Comparison of ENCODE assay signal across 8 mouse cellular contexts in genomic region chr12:110591260-110591883, GRCm38 (mm10). TPM values are rescaled to one million over a fixed set of nuclear protein-coding genes. Genes with fewer than 3 reads are reported as not detected.
A peak's percentile ranks its signal among the peaks of the same experiment; 100 is the strongest.
DNase-seq lines count a peak whose midpoint lies in the region; ATAC-seq and TF ChIP-seq lines count a peak whose summit lies in the region.

No protein-coding gene starts in this region.

- H3K27ac ChIP-seq in bone marrow macrophage, adult 2 months (ENCODE audit: insufficient read depth, low read depth, low read length) = peak overlapping the region; percentile 91
- H3K27ac ChIP-seq in embryonic fibroblast, embryonic 13.5 days (ENCODE audit: insufficient read depth, low read length) = peak overlapping the region; percentile 89
- peak overlapping the region; percentile 94 for H3K27ac ChIP-seq in kidney, embryonic 14.5 days (ENCODE audit: low read depth, low read length)
- H3K27ac ChIP-seq in limb, embryonic 15.5 days = peak overlapping the region; percentile 95

- no peaks in the 10 kb centered on the region for H3K36me3 ChIP-seq in kidney, embryonic 14.5 days (ENCODE audit: control insufficient read depth, insufficient read depth, low read length)
- H3K36me3 ChIP-seq in limb, embryonic 15.5 days = no peaks in the 10 kb centered on the region

- no peaks in the 10 kb centered on the region for H3K9me3 ChIP-seq in kidney, embryonic 14.5 days (ENCODE audit: control insufficient read depth, low read length)
- no peaks in the 10 kb centered on the region for H3K9me3 ChIP-seq in limb, embryonic 15.5 days

- 0 out of 2 replicates have a peak, but pooled peaks have one; percentile 28 for TF ChIP-seq POLR2A in bone marrow macrophage, adult 2 months (IDR thresholded peaks at IDR 0.05; ENCODE audit: borderline replicate concordance, low read depth, low read length)
- peak; percentile 90 for TF ChIP-seq POLR2A in embryonic fibroblast, embryonic 13.5 days (IDR thresholded peaks at IDR 0.05; ENCODE audit: low read depth, low read length)

- ATAC-seq in kidney, embryonic 14.5 days (ENCODE audit: low FRiP score, low TSS enrichment) = peak; percentile 97
- ATAC-seq in limb, embryonic 15.5 days (ENCODE audit: insufficient number of reproducible peaks, low FRiP score, low TSS enrichment, low read depth) = peak; percentile 94

- H3K4me1 ChIP-seq in bone marrow macrophage, adult 2 months (ENCODE audit: control insufficient read depth, insufficient read depth, low read length) = peaks cover 12% of the 10 kb centered on the region
- no peaks in the 10 kb centered on the region; the same call in 1 of the 2 replicates for H3K4me1 ChIP-seq in embryonic fibroblast, embryonic 13.5 days (ENCODE audit: control insufficient read depth, insufficient read depth, low read length)
- H3K4me1 ChIP-seq in kidney, embryonic 14.5 days (ENCODE audit: control insufficient read depth, insufficient read depth, low read length) = peaks cover 6% of the 10 kb centered on the region; the same call in 1 of the 2 replicates
- H3K4me1 ChIP-seq in limb, embryonic 15.5 days = peaks cover 16% of the 10 kb centered on the region

- WGBS in kidney, embryonic 14.5 days = under 1% methylated on average over 56 of the region's 56 CpGs
- under 1% methylated on average over 56 of the region's 56 CpGs for WGBS in limb, embryonic 15.5 days

- DNase-seq in A20 (ENCODE audit: low read depth, low spot score) = peak; percentile 99
- peak; percentile 100 for DNase-seq in heart, adult 9 months (ENCODE audit: low spot score in 2 of 2)
- DNase-seq in monocyte, adult 2 months (ENCODE audit: low read depth in 1 of 2, low spot score in 2 of 2) = peak; percentile 94 to 95
- DNase-seq in spleen, postnatal 36 days (ENCODE audit: low spot score in 2 of 2) = peak; percentile 98 to 99

- H3K9ac ChIP-seq in kidney, embryonic 14.5 days (ENCODE audit: low read depth, low read length) = peak overlapping the region; percentile 89
- H3K9ac ChIP-seq in limb, embryonic 15.5 days = peak overlapping the region; percentile 90

- H3K4me2 ChIP-seq in kidney, embryonic 14.5 days (replicated peaks; ENCODE audit: low read depth, low read length) = peak overlapping the region; percentile 89
- H3K4me2 ChIP-seq in limb, embryonic 15.5 days = peak overlapping the region; percentile 87

- TF ChIP-seq CTCF in bone marrow macrophage, adult 2 months (IDR thresholded peaks at IDR 0.05; ENCODE audit: low read depth, low read length) = no peak
- no peak for TF ChIP-seq CTCF in embryonic fibroblast, embryonic 13.5 days (IDR thresholded peaks at IDR 0.05; ENCODE audit: borderline replicate concordance, insufficient read depth, low read length)

- H3K27me3 ChIP-seq in kidney, embryonic 14.5 days (ENCODE audit: control insufficient read depth, insufficient read depth, low read length) = no peaks in the 10 kb centered on the region
- H3K27me3 ChIP-seq in limb, embryonic 15.5 days = no peaks in the 10 kb centered on the region

- peak overlapping the region; percentile 86 for H3K4me3 ChIP-seq in bone marrow macrophage, adult 2 months (ENCODE audit: insufficient read depth, low read length)
- peak overlapping the region; percentile 83 for H3K4me3 ChIP-seq in embryonic fibroblast, embryonic 13.5 days (ENCODE audit: insufficient read depth, low read length)
- peak overlapping the region; percentile 82 for H3K4me3 ChIP-seq in kidney, embryonic 14.5 days (ENCODE audit: low read length)
- peak overlapping the region; percentile 77 for H3K4me3 ChIP-seq in limb, embryonic 15.5 days

RNA-seq across cellular contexts. Expression of gene Dync1h1, which starts 9.9 kb away (rescaled TPM):
- 59.8 and 104 TPM in 2 replicates for polyA plus RNA-seq in bone marrow macrophage, adult 2 months (2012; ENCODE audit: insufficient read depth, insufficient read length, missing spikeins)
- polyA plus RNA-seq in embryonic fibroblast, embryonic 13.5 days (2011; ENCODE audit: insufficient read length, low read depth, missing spikeins) = 175 and 188 TPM in 2 replicates
- 40.9 and 63.6 TPM in 2 replicates for polyA plus RNA-seq in kidney, embryonic 14.5 days (2014; fragmentation: Nextera tagmentation; extraction: Ambion mirVana)
- polyA plus RNA-seq in limb, embryonic 15.5 days (2015; fragmentation: Nextera tagmentation; extraction: Ambion mirVana) = 43.2 and 47.2 TPM in 2 replicates

Comparison
In these comparisons a context has a peak if more than half of its experiments do, and no peak if none do; other contexts are left out.
1. Peak in every context shown above with its lines: DNase-seq, ATAC-seq, H3K4me3 ChIP-seq and H3K27ac ChIP-seq.